Mouse (Mus musculus): ENCODE results near the gene Nfya. TPM values are rescaled to one million over a fixed set of nuclear protein-coding genes. Genes with fewer than 3 reads are reported as not detected.

Gene Nfya
- total and polyA plus RNA-seq, 3 experiments = 26.9 to 44.2 (median 29.3) TPM

DNA sequence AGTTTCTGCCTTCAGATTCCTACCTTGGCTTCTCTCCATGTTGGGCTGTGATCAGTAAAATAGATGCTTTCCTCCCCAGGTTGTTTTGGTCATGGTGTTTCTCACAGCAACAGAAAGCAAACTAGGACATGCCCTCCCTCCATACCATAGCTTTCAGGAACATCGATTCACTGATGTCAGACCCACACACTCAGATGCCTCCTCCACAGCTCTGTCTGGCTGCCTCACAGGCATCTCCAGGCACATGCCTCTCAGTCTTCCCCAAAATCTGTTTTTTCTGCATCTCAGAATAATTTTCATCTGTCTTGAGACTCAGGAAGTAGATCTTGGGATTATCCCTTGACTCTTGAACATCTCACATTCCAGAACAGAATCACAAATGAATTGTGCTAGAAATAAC, 33.6 kb downstream of the Nfya start:
- TF ChIP-seq TCF12 (IDR thresholded peaks at IDR 0.05; ENCODE audit: low read depth, low read length) (no peak), MAZ (IDR thresholded peaks at IDR 0.05; ENCODE audit: low read depth, low read length) (no peak), UBTF (IDR thresholded peaks at IDR 0.05; ENCODE audit: low read depth, low read length) (no peak), KAT2A (IDR thresholded peaks at IDR 0.05; ENCODE audit: insufficient replicate concordance, low read length) (no peak), JUN (IDR thresholded peaks at IDR 0.05; ENCODE audit: insufficient read depth, low read depth, low read length) (no peak), BHLHE40 (IDR thresholded peaks at IDR 0.05; ENCODE audit: low read depth, low read length) (no peak), MAFK (IDR thresholded peaks at IDR 0.05; ENCODE audit: insufficient replicate concordance, low read length) (no peak), TBP (conservative IDR thresholded peaks at IDR 0.05; ENCODE audit: low read depth, low read length) (no peak), POLR2AphosphoS2 (IDR thresholded peaks at IDR 0.05; ENCODE audit: low read depth, low read length) (no peak), E2F4 (IDR thresholded peaks at IDR 0.05; ENCODE audit: insufficient replicate concordance, low read depth, low read length) (no peak), RAD21 (IDR thresholded peaks at IDR 0.05; ENCODE audit: low read depth, low read length) (no peak), CHD1 (IDR thresholded peaks at IDR 0.05; ENCODE audit: low read depth, low read length) (no peak), ZKSCAN1 (IDR thresholded peaks at IDR 0.05; ENCODE audit: borderline replicate concordance, low read depth, low read length) (no peak), SIN3A (IDR thresholded peaks at IDR 0.05; ENCODE audit: low read length) (no peak), MEF2A (IDR thresholded peaks at IDR 0.05; ENCODE audit: borderline replicate concordance, low read depth, low read length) (no peak), ZNF384 (IDR thresholded peaks at IDR 0.05; ENCODE audit: low read depth, low read length) (no peak), NELFE (IDR thresholded peaks at IDR 0.05; ENCODE audit: low read depth, low read length) (no peak)
- Histone ChIP-seq H3K4me1 (ENCODE audit: control insufficient read depth in 1 of 2, insufficient read depth in 2 of 2) (no peaks in the 10 kb centered on the region), H3K9ac (ENCODE audit: insufficient read depth, low read depth) (no peak overlapping the region), H3K79me2 (replicated peaks; ENCODE audit: control insufficient read depth, extremely low read depth, insufficient read depth, poor library complexity, severe bottlenecking) (no peaks in the 10 kb centered on the region), H3K9me3 (replicated peaks; ENCODE audit: low read length) (peaks cover 6% of the 10 kb centered on the region), H3K4me2 (ENCODE audit: insufficient read depth, low read depth, poor library complexity, severe bottlenecking) (no peak overlapping the region), H3K27ac (ENCODE audit: insufficient read depth, low read depth) (no peak overlapping the region), H3K36me3 (replicated peaks in 1 of 2; ENCODE audit: control insufficient read depth in 1 of 2, insufficient read depth in 1 of 2, low read length in 1 of 2) (no peaks in the 10 kb centered on the region), H3K4me3 (replicated peaks in 1 of 3; ENCODE audit: low read depth in 2 of 3, low read length in 2 of 3, poor library complexity in 1 of 3) (no peak overlapping the region), H3K27me3 (replicated peaks) (peaks cover 11% of the 10 kb centered on the region)
- no peak for DNase-seq (ENCODE audit: extremely low read depth)
- in situ Hi-C loops (cut with MboI; ENCODE audit: low pct_ligation_motif_present, low pct_unique_long_range_greater_than_20kb, low sequenced_read_pairs) (no loop called here), dilution Hi-C loops (cut with MboI; ENCODE audit: extremely low pct_ligation_motif_present, extremely low pct_unique_long_range_greater_than_20kb, low sequenced_read_pairs) (no loop called here)

DNA sequence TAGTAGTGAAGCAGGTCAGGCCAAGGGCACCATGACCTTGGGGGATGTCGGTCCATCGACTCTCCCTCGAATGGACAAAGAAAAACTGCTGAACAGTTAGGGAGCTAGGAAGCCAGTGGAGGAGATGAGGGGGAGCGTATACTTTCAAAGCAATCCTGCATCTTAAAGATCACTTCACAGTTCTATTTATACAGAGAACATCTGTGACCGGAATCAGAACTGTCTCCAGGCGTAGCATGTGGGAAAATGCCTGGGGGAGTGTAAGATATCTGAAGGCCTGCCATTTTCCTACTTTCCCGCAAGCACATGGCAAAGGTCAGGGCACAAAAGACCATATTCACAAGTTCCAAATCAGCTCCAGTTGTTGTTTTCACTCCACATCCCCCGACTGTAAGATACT, 36.7 kb downstream of the Nfya start:
- H3K9ac ChIP-seq (ENCODE audit: insufficient read depth, low read depth) = no peak overlapping the region
- H3K36me3 ChIP-seq (replicated peaks in 1 of 2; ENCODE audit: control insufficient read depth in 1 of 2, insufficient read depth in 1 of 2, low read length in 1 of 2) = no peaks in the 10 kb centered on the region
- peaks cover 6% of the 10 kb centered on the region for H3K9me3 ChIP-seq (replicated peaks; ENCODE audit: low read length)
- TF ChIP-seq CHD2 (IDR thresholded peaks at IDR 0.05; ENCODE audit: low read length) (no peak), SIN3A (IDR thresholded peaks at IDR 0.05; ENCODE audit: low read length) (no peak), ZKSCAN1 (IDR thresholded peaks at IDR 0.05; ENCODE audit: borderline replicate concordance, low read depth, low read length) (no peak), ETS1 (conservative IDR thresholded peaks at IDR 0.05; ENCODE audit: low read depth, low read length) (no peak), IRF4 (IDR thresholded peaks at IDR 0.05; ENCODE audit: low read depth, low read length) (no peak), CTCF (conservative IDR thresholded peaks at IDR 0.05 in 1 of 2, IDR thresholded peaks at IDR 0.05 in 1 of 2; ENCODE audit: low read depth in 2 of 2, low read length in 2 of 2) (no peak), HCFC1 (IDR thresholded peaks at IDR 0.05; ENCODE audit: low read depth, low read length) (no peak), USF1 (IDR thresholded peaks at IDR 0.05; ENCODE audit: low read depth, low read length) (no peak), USF2 (conservative IDR thresholded peaks at IDR 0.05; ENCODE audit: low read depth, low read length) (no peak), MAFK (IDR thresholded peaks at IDR 0.05; ENCODE audit: insufficient replicate concordance, low read length) (no peak), CHD1 (IDR thresholded peaks at IDR 0.05; ENCODE audit: low read depth, low read length) (no peak), RCOR1 (conservative IDR thresholded peaks at IDR 0.05; ENCODE audit: low read depth, low read length) (no peak), JUND (conservative IDR thresholded peaks at IDR 0.05; ENCODE audit: low read depth, low read length) (no peak), MAZ (IDR thresholded peaks at IDR 0.05; ENCODE audit: low read depth, low read length) (no peak), MEF2A (IDR thresholded peaks at IDR 0.05; ENCODE audit: borderline replicate concordance, low read depth, low read length) (no peak), MXI1 (IDR thresholded peaks at IDR 0.05; ENCODE audit: low read depth, low read length) (no peak), UBTF (IDR thresholded peaks at IDR 0.05; ENCODE audit: low read depth, low read length) (no peak), E2F4 (IDR thresholded peaks at IDR 0.05; ENCODE audit: insufficient replicate concordance, low read depth, low read length) (no peak)
- in situ Hi-C loops (cut with MboI; ENCODE audit: low pct_ligation_motif_present, low pct_unique_long_range_greater_than_20kb, low sequenced_read_pairs) (no loop called here), dilution Hi-C loops (cut with MboI; ENCODE audit: extremely low pct_ligation_motif_present, extremely low pct_unique_long_range_greater_than_20kb, low sequenced_read_pairs) (no loop called here)
- H3K27me3 ChIP-seq (replicated peaks) = peaks cover 11% of the 10 kb centered on the region
- H3K4me2 ChIP-seq (ENCODE audit: insufficient read depth, low read depth, poor library complexity, severe bottlenecking) = no peak overlapping the region
- no peaks in the 10 kb centered on the region for H3K4me1 ChIP-seq (ENCODE audit: control insufficient read depth in 1 of 2, insufficient read depth in 2 of 2)
- no peak overlapping the region for H3K4me3 ChIP-seq (replicated peaks in 1 of 3; ENCODE audit: low read depth in 2 of 3, low read length in 2 of 3, poor library complexity in 1 of 3)
- DNase-seq (ENCODE audit: extremely low read depth) = no peak
- H3K79me2 ChIP-seq (replicated peaks; ENCODE audit: control insufficient read depth, extremely low read depth, insufficient read depth, poor library complexity, severe bottlenecking) = no peaks in the 10 kb centered on the region
- H3K27ac ChIP-seq (ENCODE audit: insufficient read depth, low read depth) = no peak overlapping the region
